Mouse (Mus musculus) right cerebral cortex, postnatal 36 days (tissue): ENCODE data around the gene 6430550D23Rik.
"Not testable (repeated sequence)": the region's sequence is repeated elsewhere in the genome, so short reads cannot be mapped to it uniquely, and the experiment has no call there.

Source experiments
- DNase-seq, 2 experiments: peaks; one replicate each; pipeline ENCODE4 v3.0.0; 2022; ENCODE audit warnings: low spot score in 2 of 2, mixed read lengths in 1 of 2

6430550D23Rik gene

DNA sequence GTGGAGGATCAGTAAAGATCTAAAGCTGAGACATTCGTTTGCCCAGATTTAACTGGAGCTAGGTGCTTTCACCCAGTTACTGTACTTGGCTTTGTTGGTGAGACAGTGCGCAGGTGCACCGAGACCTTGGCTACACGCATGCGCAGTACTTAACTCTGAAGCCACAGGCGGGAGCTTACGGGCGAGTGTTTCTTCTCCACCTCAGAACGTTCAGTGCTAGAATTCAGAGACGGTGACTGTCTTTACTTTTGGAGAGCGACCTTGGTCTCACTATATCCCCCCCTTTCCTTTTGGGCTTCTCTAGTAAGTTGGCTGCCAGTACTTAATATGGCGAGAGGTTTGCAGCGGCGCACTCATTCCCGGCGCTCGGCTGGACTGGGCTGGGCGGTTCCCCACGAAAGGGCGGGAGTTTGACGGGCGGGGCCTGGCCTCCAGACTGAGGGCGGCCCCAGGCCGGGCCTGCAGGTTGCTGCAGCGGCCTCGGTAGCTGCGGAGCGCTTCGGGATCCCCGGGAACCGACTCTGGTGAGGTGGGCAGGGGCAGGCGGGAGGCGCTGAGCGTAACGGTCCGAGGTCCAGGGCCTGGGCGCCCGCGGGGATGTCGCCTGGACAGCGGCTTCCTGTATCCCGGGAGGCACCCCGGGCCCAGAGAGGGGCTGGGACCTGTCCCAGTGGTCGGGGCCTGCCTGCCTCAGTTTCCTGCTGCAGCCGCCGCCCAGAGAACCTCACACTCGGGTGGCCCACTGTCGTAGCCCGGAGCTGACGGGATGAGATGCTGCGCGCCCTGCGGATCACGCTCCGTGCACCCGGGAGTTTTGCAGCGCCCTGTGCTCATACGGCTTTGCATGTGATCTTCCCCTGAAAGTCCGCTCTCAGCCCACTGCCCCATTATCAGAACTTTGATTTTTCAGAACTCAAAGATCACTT is 51.4 kb downstream of the 6430550D23Rik start, which contains the start of gene Cep250:
Gene Cep250 (plus strand): TSS at position 325 of the 926 bp plus-strand sequence.
- peak; percentile 71 to 76 for DNase-seq

DNA sequence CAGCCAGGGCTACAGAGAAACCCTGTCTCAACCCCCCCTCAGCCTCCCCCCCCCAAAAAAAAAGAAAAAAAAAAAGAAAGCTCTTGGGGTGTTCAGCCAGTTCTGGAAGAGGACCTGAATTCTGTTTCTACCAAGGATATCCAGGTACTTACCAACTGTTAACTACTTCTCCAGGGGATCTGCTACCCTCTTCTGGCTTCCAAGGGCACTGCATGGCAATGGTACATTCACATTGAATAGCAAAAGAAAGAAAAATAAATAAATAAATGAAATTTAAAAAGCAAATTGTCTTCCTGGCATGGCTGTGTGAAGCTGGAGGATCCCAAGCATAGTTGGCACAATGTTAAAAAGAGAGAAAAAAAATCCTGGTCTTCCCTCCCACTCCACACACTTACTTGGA is 55.8 kb downstream of the 6430550D23Rik start:
- peak; percentile 32 to 49 for DNase-seq

DNA sequence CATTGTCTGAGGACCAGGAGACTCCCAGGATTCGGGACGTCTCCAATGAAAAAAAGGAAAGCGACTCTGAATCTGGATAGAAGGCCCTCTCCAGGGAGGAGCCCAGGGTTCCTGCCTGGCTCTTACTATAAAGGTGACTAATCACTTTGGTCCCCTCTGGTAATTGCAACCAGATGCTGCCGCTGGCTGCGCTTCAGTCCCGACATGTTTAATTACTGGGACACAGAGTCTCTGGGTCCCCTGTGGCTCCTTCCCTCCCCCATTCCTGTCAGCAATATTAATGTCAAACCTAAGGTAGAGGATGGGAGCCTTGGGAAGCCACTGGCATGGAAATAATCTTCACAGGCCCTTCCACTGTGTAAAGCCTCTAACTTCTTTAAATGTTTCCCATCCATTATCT is 58.4 kb downstream of the 6430550D23Rik start:
- no peak for DNase-seq

DNA sequence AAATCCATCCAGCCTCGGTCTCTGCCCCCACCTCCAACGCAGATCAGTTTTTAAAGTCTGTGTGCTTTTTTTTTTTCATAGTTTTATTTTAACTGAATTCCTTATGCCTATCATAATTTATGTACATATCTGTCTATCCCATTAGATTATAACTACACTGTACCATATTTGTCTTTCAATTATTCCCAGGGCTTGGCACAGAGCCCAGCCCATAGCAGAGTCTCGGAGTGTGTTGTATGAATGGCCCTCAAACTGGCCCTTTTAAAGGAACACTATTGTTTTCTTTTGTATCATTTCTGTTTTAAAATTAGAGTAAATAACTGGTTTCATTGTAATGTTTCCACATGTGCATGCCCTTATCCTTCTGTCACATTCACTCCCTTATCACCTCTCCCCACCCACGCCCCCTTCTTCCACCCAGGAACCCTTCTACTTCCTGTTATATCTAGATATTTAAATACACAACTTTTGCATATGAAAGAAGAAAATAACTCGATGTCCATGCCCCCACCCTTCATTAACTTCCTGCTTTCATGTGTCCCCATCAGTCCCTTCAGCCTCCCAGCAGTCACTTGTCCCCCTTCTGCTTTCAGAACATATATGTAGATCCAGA is 60.3 kb downstream of the 6430550D23Rik start:
- no peak for DNase-seq

DNA sequence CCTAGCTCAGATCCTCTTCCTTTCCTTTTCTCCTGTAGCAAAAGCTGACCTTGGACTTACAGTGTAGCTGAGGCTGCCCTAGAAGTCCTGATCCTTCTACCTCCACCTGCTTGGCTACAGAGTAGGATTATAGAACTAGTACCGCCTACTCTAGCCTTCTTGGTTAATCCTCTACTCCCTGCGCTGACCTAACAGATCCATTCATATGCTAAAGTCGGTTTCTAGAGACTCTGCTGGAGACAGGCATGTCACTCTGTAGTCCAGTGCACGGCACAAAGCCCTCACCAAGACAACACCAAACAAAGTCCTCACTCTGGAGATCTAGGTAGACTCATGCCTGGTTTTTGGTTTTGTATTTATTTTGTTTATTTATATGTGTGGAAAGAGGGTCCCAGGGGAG is 61.3 kb downstream of the 6430550D23Rik start:
- DNase-seq: no peak

DNA sequence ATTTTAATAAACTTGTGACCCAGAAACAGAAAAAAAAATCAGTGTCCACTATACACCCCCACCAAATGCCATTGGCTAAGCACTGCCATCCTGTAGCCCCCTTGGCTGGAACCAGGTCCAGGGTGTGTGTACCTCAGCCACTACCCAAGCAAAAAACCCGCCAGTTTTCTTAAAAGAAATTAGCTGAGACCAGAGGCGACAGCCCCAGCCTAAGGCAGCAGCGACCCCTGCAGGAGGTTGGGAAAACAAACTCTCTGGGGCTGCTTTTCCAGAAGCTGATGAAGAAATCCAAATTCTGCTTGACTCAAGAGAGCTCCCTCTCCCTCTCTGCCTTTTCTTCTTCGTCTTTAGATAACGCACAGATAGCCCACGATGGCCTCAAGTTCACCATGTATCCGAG is 61.7 kb downstream of the 6430550D23Rik start:
- DNase-seq: peak; percentile 20 to 25

DNA sequence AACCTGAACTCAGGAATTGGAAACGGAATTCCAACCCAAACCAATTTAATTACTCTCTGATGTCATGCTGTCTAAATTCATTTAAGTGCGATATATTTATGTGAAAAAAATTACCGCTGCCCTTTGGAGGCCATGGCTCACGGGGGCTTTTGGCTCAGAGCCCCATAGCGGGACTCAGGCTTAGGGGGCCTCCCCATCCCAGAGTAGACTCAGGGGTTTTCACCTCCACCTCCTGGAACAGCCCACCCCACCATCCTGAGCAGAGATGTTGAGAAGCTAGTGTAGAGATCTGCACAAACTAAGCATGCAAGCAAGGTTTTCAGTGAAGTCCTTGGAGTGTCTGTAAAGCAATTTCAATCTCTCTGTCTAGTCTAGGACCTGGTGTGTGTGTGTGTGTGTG is 62.2 kb downstream of the 6430550D23Rik start:
- DNase-seq: no peak

DNA sequence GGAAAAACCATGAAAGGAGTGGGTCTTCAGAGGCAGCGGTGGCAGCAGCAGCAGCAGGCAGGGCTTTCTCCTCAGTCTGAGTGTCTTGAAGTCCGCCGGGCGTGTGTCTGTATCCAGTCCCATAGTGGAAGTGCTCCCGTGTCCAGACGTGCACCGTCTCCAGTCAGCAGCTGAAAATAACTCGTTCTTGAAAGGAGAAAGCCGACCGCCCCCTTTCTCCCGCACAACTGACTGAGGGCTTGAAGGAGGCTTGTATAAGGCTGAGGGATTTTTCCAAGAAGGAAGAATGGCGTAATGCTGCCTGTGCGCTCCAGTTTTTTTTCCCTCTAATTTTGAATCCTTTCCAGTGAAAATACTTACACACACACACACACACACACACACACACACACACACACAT is 62.7 kb downstream of the 6430550D23Rik start, which contains the start of gene Gdf5:
Gene Gdf5 (minus strand): TSS at position 244 of the 400 bp plus-strand sequence.
- peak; percentile 44 to 47 for DNase-seq

DNA sequence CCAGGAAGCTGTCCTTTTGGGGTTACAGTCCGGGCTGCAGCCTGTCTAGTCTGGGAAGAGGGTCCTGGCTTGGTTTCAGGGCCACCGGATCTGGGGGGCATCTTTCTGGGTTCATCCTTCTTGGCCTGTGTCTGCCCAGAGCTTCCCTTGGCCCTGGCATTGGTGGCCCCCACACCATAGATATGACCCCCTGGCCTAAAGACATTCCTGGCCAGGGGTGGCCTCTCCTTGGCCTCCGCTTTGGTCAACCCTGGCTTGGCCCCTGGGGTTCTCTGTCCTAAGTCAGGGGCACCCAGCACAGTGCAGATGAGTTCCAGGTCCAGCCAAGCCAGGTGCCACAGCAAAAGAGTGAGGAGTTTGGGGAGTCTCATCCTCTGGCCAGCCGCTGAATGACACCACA is 63.1 kb downstream of the 6430550D23Rik start:
- no peak for DNase-seq

DNA sequence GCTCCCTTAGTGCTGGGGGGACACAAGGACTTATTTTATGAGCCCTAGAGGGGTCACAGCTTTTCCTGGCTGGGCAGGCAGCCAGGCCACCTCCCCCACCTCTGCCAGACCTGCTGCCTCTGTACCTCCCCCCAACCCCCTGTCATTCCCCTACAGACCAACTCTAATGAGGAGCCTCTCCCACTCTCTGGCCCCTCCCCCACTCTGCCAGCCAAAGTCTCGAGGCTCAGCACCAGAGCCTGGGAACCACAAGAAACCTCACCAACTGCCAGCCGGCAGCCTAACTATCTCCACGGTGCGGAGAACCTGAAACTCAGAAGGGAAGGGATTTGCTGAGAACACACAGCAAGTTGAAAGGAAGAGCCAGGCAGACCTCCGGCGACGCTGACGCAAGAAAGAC is 64.3 kb downstream of the 6430550D23Rik start:
- DNase-seq: no peak

DNA sequence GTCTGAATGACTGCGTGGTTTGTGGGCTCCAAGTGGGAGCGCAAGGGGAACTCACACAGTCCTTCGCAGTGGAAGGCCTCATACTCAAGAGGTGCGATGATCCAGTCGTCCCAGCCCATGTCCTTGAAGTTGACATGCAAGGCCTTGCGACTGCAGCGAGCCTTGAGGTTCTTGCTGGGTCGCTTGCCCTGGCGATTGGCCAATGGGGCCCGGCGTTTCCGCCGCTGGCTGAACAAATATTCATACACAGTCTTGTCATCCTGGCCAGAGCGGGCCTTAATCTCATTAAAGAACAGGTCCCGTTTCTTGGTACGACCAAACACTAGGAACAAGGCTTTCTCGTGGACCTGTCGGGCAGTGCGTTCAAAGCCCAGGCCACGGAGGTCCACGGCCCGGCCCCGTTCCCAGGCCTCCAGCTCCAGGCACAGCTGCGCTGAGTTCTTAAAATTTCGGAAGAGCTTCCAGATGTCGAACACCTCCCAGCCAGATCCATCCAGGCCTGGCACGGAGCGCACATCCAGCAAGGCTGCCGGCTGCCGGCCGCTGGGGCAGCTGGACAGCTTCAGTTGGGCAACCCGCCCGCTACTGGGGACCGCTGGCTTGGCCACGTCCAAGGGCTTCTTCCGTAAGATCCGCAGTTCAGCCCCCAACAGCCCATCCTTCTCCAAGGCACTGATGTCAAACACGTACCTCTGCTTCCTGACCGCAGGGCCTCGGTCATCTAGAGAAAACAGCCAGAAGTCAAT is 65.9 kb downstream of the 6430550D23Rik start:
- no peak for DNase-seq

DNA sequence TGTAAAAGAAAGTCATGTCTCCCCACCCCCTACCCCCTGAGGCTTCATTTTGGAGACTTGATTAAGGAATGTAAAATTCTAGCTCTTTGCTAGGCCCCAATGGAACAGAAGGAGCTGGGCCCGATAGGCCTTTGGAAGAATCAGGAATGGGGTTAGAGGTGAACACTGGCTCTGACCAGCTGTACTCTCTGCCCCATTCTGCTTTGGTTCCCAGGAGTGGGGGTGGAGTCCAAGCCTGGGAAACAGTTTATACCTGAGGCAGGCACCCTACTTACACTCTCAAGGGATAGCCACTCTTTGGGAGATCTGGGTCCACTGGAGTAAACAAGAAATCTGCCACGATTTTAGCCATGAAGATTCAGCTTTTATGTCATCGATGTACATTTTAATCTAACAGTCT is 67.1 kb downstream of the 6430550D23Rik start, which contains the start of gene Gm15557:
Gene Gm15557 (plus strand): TSS at position 48 of the 400 bp plus-strand sequence.
- no peak for DNase-seq

DNA sequence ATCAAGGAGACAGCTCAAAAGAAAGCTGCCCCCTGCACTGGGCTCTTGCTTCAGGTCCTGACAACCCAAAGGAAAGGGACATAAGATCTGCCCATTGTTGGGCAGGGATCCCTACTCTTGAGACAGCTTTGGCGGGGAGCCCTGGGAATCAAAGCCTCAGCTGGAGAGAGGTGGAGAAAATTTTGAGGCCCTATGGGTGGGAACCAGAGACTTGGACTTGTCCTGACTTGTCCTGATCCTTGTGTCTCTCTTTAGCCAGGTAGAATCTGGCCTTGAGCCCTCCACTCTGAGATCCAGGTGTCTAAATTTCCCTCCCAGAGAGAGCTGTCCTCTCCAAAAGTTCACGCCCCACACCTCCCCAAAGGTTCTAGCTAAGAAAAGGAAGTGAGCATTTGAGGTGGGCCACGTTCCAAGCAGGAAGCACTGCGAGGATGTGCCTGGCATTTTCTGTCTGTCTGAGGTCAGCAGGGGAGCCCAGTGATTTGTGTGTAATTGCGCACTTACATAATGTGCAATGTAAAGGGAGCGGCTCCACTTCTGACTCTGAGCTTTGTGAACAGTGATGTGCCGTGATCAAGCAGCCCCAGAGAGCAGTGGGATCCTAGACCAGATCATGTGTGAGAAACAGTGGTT is 67.8 kb downstream of the 6430550D23Rik start:
- no peak for DNase-seq

DNA sequence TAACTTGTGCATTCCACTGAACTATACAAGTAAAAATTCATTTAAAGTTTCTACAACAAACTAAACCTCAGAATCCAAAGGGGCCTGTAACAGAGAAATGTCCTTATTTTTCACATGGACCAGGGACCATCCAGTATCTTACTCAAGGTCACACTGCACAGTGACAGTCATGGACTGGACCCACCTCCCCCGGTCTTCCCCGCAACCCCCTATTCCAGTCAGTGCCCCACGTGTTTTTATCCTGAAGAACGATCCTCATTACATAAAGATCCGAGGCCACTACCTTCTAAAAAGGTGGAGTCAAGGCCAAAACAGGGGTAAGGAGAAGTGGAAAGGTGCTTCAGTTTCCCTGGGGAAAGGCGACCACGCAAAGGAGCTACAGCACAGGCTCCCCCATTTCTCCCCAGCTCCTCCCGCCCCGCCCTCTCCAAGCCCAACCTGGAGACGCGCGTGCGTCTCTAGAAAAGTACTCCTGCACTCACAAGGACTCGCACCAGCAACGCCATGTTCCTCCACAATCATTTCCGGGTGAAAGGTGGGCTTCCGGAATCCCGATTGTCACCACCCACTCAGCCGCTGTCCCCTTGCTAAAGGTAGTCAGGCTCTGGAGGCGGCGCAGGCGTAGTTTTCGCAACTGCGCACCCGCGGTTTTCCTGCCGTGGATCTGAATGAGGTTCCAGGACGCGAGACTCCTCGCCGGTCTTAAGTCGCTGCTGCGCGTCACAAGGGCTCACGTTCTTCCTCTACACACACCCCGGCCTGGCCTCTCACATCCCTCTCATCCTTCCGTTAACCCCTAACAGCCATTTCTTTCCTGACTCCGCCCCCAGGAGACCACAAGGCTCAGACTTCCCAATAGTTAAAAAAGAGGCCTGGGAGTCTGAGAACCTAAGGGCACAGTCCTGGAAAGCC is 78.0 kb downstream of the 6430550D23Rik start, which contains the start of gene Uqcc1:
Gene Uqcc1 (minus strand): TSS at position 780 of the 912 bp plus-strand sequence.
- DNase-seq: peak; percentile 94 to 95

DNA sequence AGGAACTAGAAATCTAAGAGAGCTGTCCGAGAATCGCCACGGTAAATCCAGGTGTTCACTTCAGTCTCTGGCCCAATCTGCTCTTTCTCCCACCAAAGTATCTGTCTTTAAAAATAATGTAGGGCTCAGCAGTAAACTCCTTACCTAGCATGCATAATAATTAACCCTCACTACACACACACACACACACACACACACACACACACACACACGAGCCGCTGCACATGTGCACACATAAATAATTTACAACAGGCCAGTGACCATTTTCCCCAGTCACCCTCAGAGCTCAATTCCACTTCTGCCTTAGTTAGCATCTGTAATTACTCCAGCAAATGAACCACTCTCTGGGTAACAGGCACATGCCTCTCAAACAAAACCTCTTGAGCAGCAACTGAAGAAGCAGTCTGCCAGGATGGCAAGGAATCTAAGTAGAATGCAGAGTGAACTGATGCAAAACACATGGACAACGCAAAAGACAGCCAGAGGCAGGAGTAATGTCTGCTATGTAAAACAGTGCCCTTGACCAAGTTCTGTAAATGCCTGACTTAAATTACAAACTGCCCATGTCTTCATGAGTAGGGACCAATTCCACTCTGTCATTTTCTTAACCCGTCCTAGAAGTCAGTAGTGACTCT is 78.9 kb downstream of the 6430550D23Rik start:
- DNase-seq: no peak

DNA sequence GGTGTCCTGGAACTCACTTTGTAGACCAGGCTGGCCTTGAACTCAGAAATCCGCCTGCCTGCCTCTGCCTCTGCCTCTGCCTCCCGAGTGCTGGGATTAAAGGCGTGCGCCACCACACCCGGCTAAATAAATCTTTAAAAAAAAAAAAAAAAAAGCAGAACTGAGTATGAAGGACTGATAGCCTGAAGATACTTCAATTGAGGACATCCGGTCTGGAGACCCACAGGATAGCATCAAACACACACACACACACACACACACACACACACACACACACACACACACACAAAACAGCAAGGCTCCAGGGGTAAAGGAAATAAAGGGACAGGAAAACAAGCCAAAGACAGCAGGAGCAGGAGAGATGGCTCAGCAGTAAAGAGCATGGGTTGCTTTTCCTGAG is 82.6 kb downstream of the 6430550D23Rik start:
- not testable (repeated sequence) for DNase-seq
